Mouse (Mus musculus): Measurements from ENCODE around the gene Hs6st2.

GRCm38 (mm10) chrX:51592751-51593150 is 88.9 kb downstream of the Hs6st2 start:
- TF ChIP-seq GATA1 (IDR thresholded peaks at IDR 0.05; ENCODE audit: borderline replicate concordance, low read length) (no peak), FLI1 (IDR thresholded peaks at IDR 0.05; ENCODE audit: low read length) (no peak)

Data from megakaryocyte, embryonic 14.5 days (primary cell).